Mouse (Mus musculus): ENCODE data around the gene 3300002I08Rik.
"Not testable (repeated sequence)": the region's sequence is repeated elsewhere in the genome, so short reads cannot be mapped to it uniquely, and the experiment has no call there.

3300002I08Rik gene

GRCm38 (mm10) chr2:150362113-150362877, at the start of gene 3300002I08Rik:
Gene 3300002I08Rik (minus strand): TSS chr2:150362765.
- peak; percentile 81 for DNase-seq (ENCODE audit: low read depth)

GRCm38 (mm10) chr2:150412146-150412545, 49.6 kb upstream of the 3300002I08Rik start:
- DNase-seq (ENCODE audit: low read depth), result not testable (repeated sequence)

GRCm38 (mm10) chr2:150390198-150390597, 27.6 kb upstream of the 3300002I08Rik start:
- DNase-seq (ENCODE audit: low read depth), result no peak

GRCm38 (mm10) chr2:150385553-150386106, 23.1 kb upstream of the 3300002I08Rik start:
- DNase-seq (ENCODE audit: low read depth), result not testable (repeated sequence)

- DNase-seq (ENCODE audit: low read depth), result no peak
These were observed 289 bp upstream of the 3300002I08Rik start for GRCm38 (mm10) chr2:150362878-150363229.

GRCm38 (mm10) chr2:150357136-150357535, 5.4 kb downstream of the 3300002I08Rik start:
- not testable (repeated sequence) for DNase-seq (ENCODE audit: low read depth)

GRCm38 (mm10) chr2:150323402-150323801, 39.2 kb downstream of the 3300002I08Rik start, which contains the start of gene Gm10130:
Gene Gm10130 (plus strand): TSS chr2:150323702.
- no peak for DNase-seq (ENCODE audit: low read depth)

- DNase-seq (ENCODE audit: low read depth), result no peak
These were observed 43.6 kb downstream of the 3300002I08Rik start for GRCm38 (mm10) chr2:150318973-150319372.

GRCm38 (mm10) chr2:150316140-150316539, 46.4 kb downstream of the 3300002I08Rik start:
- DNase-seq (ENCODE audit: low read depth), result no peak

GRCm38 (mm10) chr2:150310952-150311884, 51.3 kb downstream of the 3300002I08Rik start:
- DNase-seq (ENCODE audit: low read depth), result peak; percentile 81

- peak; percentile 66 for DNase-seq (ENCODE audit: low read depth)
These were observed 55.3 kb downstream of the 3300002I08Rik start for GRCm38 (mm10) chr2:150307183-150307773.

GRCm38 (mm10) chr2:150299096-150299495, 63.5 kb downstream of the 3300002I08Rik start:
- no peak for DNase-seq (ENCODE audit: low read depth)

- no peak for DNase-seq (ENCODE audit: low read depth)
These were observed 68.9 kb downstream of the 3300002I08Rik start for GRCm38 (mm10) chr2:150293669-150294068.
